Mouse (Mus musculus): ENCODE measurements around the gene Rsrc2. TPM values are rescaled to one million over a fixed set of nuclear protein-coding genes. Genes with fewer than 3 reads are reported as not detected.
A peak's percentile ranks its signal among the peaks of the same experiment; 100 is the strongest.
"Not testable (repeated sequence)": the region's sequence is repeated elsewhere in the genome, so short reads cannot be mapped to it uniquely, and the experiment has no call there.

Gene Rsrc2
- polyA plus RNA-seq, 1 experiment from 2014 or later = 111 TPM

- Histone ChIP-seq H3K9ac (no peak overlapping the region), H3K36me3 (peaks cover 36% of the 10 kb centered on the region), H3K4me1 (peaks cover 21% of the 10 kb centered on the region), H3K9me3 (replicated peaks) (no peaks in the 10 kb centered on the region), H3K27ac (replicated peaks) (no peak overlapping the region), H3K4me3 (replicated peaks) (no peak overlapping the region), H3K4me2 (replicated peaks) (no peak overlapping the region), H3K27me3 (no peaks in the 10 kb centered on the region)
- WGBS = 85% methylated on average over 2 of the region's 2 CpGs
- no peak for ATAC-seq (ENCODE audit: insufficient number of reproducible peaks, low FRiP score, low TSS enrichment, low read depth)
Measured at GRCm38 (mm10) chr5:123744358-123744757, 4.9 kb downstream of the Rsrc2 start.

- Histone ChIP-seq H3K4me1 (no peaks in the 10 kb centered on the region), H3K9me3 (replicated peaks) (no peaks in the 10 kb centered on the region), H3K36me3 (peaks cover 72% of the 10 kb centered on the region), H3K27ac (replicated peaks) (no peak overlapping the region), H3K9ac (no peak overlapping the region), H3K4me3 (replicated peaks) (no peak overlapping the region), H3K27me3 (no peaks in the 10 kb centered on the region), H3K4me2 (replicated peaks) (no peak overlapping the region)
- ATAC-seq (ENCODE audit: insufficient number of reproducible peaks, low FRiP score, low TSS enrichment, low read depth) = no peak
- 90% methylated on average over 2 of the region's 2 CpGs for WGBS
Measured at GRCm38 (mm10) chr5:123730981-123731380, 18.2 kb downstream of the Rsrc2 start.

GRCm38 (mm10) chr5:123723816-123724215 lies 25.4 kb downstream of the Rsrc2 start:
- not testable (repeated sequence) for ATAC-seq (ENCODE audit: insufficient number of reproducible peaks, low FRiP score, low TSS enrichment, low read depth); H3K4me2 ChIP-seq (replicated peaks)
- 93% methylated on average over 7 of the region's 7 CpGs for WGBS

GRCm38 (mm10) chr5:123720328-123721311 lies 28.6 kb downstream of the Rsrc2 start, which contains the start of gene Zcchc8:
Gene Zcchc8 (minus strand): TSS chr5:123721100.
- H3K4me3 ChIP-seq (replicated peaks) = peak within 1 kb of the TSS; percentile 91
- H3K9me3 ChIP-seq (replicated peaks) = no peaks in the 10 kb centered on the region
- under 1% methylated on average over 83 of the region's 83 CpGs for WGBS
- peak within 1 kb of the TSS; percentile 81 for H3K9ac ChIP-seq
- H3K27me3 ChIP-seq = no peaks in the 10 kb centered on the region
- peak within 1 kb of the TSS; percentile 59 for H3K4me2 ChIP-seq (replicated peaks)
- peak; percentile 99 for ATAC-seq (ENCODE audit: insufficient number of reproducible peaks, low FRiP score, low TSS enrichment, low read depth)
- H3K4me1 ChIP-seq = peaks cover 21% of the 10 kb centered on the region; the same call in 1 of the 2 replicates
- peak within 1 kb of the TSS; percentile 90 for H3K27ac ChIP-seq (replicated peaks)
- peaks cover 10% of the 10 kb centered on the region for H3K36me3 ChIP-seq

More at GRCm38 (mm10) chr5:123723816-123724215, 25.4 kb downstream of the Rsrc2 start:
- peaks cover 13% of the 10 kb centered on the region for H3K36me3 ChIP-seq
- H3K4me3 ChIP-seq (replicated peaks); H3K9ac ChIP-seq; H3K27ac ChIP-seq (replicated peaks); H3K27me3 ChIP-seq; H3K4me1 ChIP-seq; H3K9me3 ChIP-seq (replicated peaks): not testable (repeated sequence)

GRCm38 (mm10) chr5:123714622-123715021 lies 34.6 kb downstream of the Rsrc2 start:
- H3K9me3 ChIP-seq (replicated peaks) = no peaks in the 10 kb centered on the region
- no peak overlapping the region for H3K4me3 ChIP-seq (replicated peaks)
- 82% methylated on average over 4 of the region's 4 CpGs for WGBS
- no peaks in the 10 kb centered on the region for H3K27me3 ChIP-seq
- H3K27ac ChIP-seq (replicated peaks) = no peak overlapping the region
- peaks cover 66% of the 10 kb centered on the region for H3K36me3 ChIP-seq
- ATAC-seq (ENCODE audit: insufficient number of reproducible peaks, low FRiP score, low TSS enrichment, low read depth) = no peak
- no peak overlapping the region for H3K4me2 ChIP-seq (replicated peaks)
- peaks cover 21% of the 10 kb centered on the region; the same call in 1 of the 2 replicates for H3K4me1 ChIP-seq
- no peak overlapping the region for H3K9ac ChIP-seq

GRCm38 (mm10) chr5:123713782-123714181 lies 35.4 kb downstream of the Rsrc2 start:
- Histone ChIP-seq H3K4me1 (peaks cover 13% of the 10 kb centered on the region; the same call in 1 of the 2 replicates), H3K27ac (replicated peaks) (no peak overlapping the region)

GRCm38 (mm10) chr5:123709571-123709970 lies 39.6 kb downstream of the Rsrc2 start:
- no peak for ATAC-seq (ENCODE audit: insufficient number of reproducible peaks, low FRiP score, low TSS enrichment, low read depth)
- H3K36me3 ChIP-seq = peaks cover 94% of the 10 kb centered on the region
- H3K4me1 ChIP-seq = no peaks in the 10 kb centered on the region
- no peak overlapping the region for H3K27ac ChIP-seq (replicated peaks)
- no peak overlapping the region for H3K4me2 ChIP-seq (replicated peaks)
- 77% methylated on average over 4 of the region's 4 CpGs for WGBS
- H3K9me3 ChIP-seq (replicated peaks) = no peaks in the 10 kb centered on the region
- no peak overlapping the region for H3K9ac ChIP-seq
- H3K27me3 ChIP-seq = no peaks in the 10 kb centered on the region
- no peak overlapping the region for H3K4me3 ChIP-seq (replicated peaks)

More at GRCm38 (mm10) chr5:123713782-123714181, 35.4 kb downstream of the Rsrc2 start:
- WGBS = 92% methylated on average over 6 of the region's 6 CpGs
- no peaks in the 10 kb centered on the region for H3K9me3 ChIP-seq (replicated peaks)
- no peak overlapping the region for H3K4me2 ChIP-seq (replicated peaks)
- no peak overlapping the region for H3K9ac ChIP-seq
- H3K4me3 ChIP-seq (replicated peaks) = no peak overlapping the region
- no peak for ATAC-seq (ENCODE audit: insufficient number of reproducible peaks, low FRiP score, low TSS enrichment, low read depth)
- H3K36me3 ChIP-seq = peaks cover 74% of the 10 kb centered on the region
- no peaks in the 10 kb centered on the region for H3K27me3 ChIP-seq

GRCm38 (mm10) chr5:123708598-123708997 lies 40.6 kb downstream of the Rsrc2 start:
- Histone ChIP-seq H3K9ac (no peak overlapping the region), H3K4me2 (replicated peaks) (no peak overlapping the region), H3K4me3 (replicated peaks) (no peak overlapping the region), H3K36me3 (peaks cover 93% of the 10 kb centered on the region), H3K27ac (replicated peaks) (no peak overlapping the region), H3K9me3 (replicated peaks) (no peaks in the 10 kb centered on the region), H3K27me3 (no peaks in the 10 kb centered on the region), H3K4me1 (no peaks in the 10 kb centered on the region)
- 88% methylated on average over 12 of the region's 12 CpGs for WGBS
- no peak for ATAC-seq (ENCODE audit: insufficient number of reproducible peaks, low FRiP score, low TSS enrichment, low read depth)

GRCm38 (mm10) chr5:123700625-123701024 lies 48.6 kb downstream of the Rsrc2 start:
- no peak overlapping the region for H3K9ac ChIP-seq
- no peak overlapping the region for H3K4me2 ChIP-seq (replicated peaks)
- 66% methylated on average over 11 of the region's 11 CpGs for WGBS
- H3K27me3 ChIP-seq = no peaks in the 10 kb centered on the region
- no peak overlapping the region for H3K27ac ChIP-seq (replicated peaks)
- ATAC-seq (ENCODE audit: insufficient number of reproducible peaks, low FRiP score, low TSS enrichment, low read depth) = no peak
- peaks cover 67% of the 10 kb centered on the region for H3K36me3 ChIP-seq
- H3K9me3 ChIP-seq (replicated peaks) = no peaks in the 10 kb centered on the region
- no peaks in the 10 kb centered on the region for H3K4me1 ChIP-seq
- no peak overlapping the region for H3K4me3 ChIP-seq (replicated peaks)

GRCm38 (mm10) chr5:123699198-123699597 lies 50.0 kb downstream of the Rsrc2 start:
- Histone ChIP-seq H3K9me3 (replicated peaks) (no peaks in the 10 kb centered on the region), H3K4me3 (replicated peaks) (no peak overlapping the region), H3K36me3 (peaks cover 54% of the 10 kb centered on the region), H3K4me2 (replicated peaks) (no peak overlapping the region), H3K27me3 (no peaks in the 10 kb centered on the region), H3K4me1 (no peaks in the 10 kb centered on the region), H3K27ac (replicated peaks) (no peak overlapping the region), H3K9ac (no peak overlapping the region)
- ATAC-seq (ENCODE audit: insufficient number of reproducible peaks, low FRiP score, low TSS enrichment, low read depth) = no peak
- 20% methylated on average over 3 of the region's 3 CpGs for WGBS

GRCm38 (mm10) chr5:123696961-123697360 lies 52.3 kb downstream of the Rsrc2 start:
- Histone ChIP-seq H3K9ac (no peak overlapping the region), H3K36me3 (peaks cover 33% of the 10 kb centered on the region), H3K9me3 (replicated peaks) (no peaks in the 10 kb centered on the region), H3K4me1 (no peaks in the 10 kb centered on the region), H3K27ac (replicated peaks) (peak overlapping the region; percentile 39; the same call in 1 of the 2 replicates), H3K4me2 (replicated peaks) (no peak overlapping the region), H3K4me3 (replicated peaks) (no peak overlapping the region), H3K27me3 (no peaks in the 10 kb centered on the region)
- WGBS = 80% methylated on average over 4 of the region's 4 CpGs
- ATAC-seq (ENCODE audit: insufficient number of reproducible peaks, low FRiP score, low TSS enrichment, low read depth) = no peak

Data from embryonic facial prominence, embryonic 15.5 days (tissue).